Mouse (Mus musculus) retina, adult 2 months (tissue): ENCODE data around the gene Utf1.

Source experiments
- DNase-seq: peaks from one replicate; pipeline ENCODE4 v3.0.0-alpha.2; 2012; ENCODE audit warnings: low read depth, low spot score

Gene Utf1

GRCm38 (mm10) chr7:139971436-139971835 is 27.8 kb downstream of the Utf1 start:
- DNase-seq, result no peak

GRCm38 (mm10) chr7:139972923-139973331 is 29.3 kb downstream of the Utf1 start:
- no peak for DNase-seq

- no peak for DNase-seq
Measured at GRCm38 (mm10) chr7:139974307-139974706, 30.7 kb downstream of the Utf1 start.

- DNase-seq, result no peak
Measured at GRCm38 (mm10) chr7:139975471-139975870, 31.9 kb downstream of the Utf1 start.

- DNase-seq, result peak; percentile 60
Measured at GRCm38 (mm10) chr7:139978278-139978892, 34.8 kb downstream of the Utf1 start, which contains the start of gene 6430531B16Rik. TSS of gene 6430531B16Rik (minus strand) at chr7:139978755.

GRCm38 (mm10) chr7:139979011-139979719 is 35.6 kb downstream of the Utf1 start:
- DNase-seq, result no peak

GRCm38 (mm10) chr7:139980778-139981177 is 37.2 kb downstream of the Utf1 start:
- DNase-seq, result no peak

GRCm38 (mm10) chr7:139982058-139982457 is 38.5 kb downstream of the Utf1 start:
- no peak for DNase-seq

- DNase-seq, result no peak
Measured at GRCm38 (mm10) chr7:139984505-139984904, 40.9 kb downstream of the Utf1 start.

- DNase-seq, result no peak
Measured at GRCm38 (mm10) chr7:139988272-139988671, 44.7 kb downstream of the Utf1 start.

GRCm38 (mm10) chr7:139990864-139991394 is 47.3 kb downstream of the Utf1 start:
- no peak for DNase-seq

- DNase-seq, result no peak
Measured at GRCm38 (mm10) chr7:139992406-139992805, 48.8 kb downstream of the Utf1 start, which contains the start of gene Adam8. TSS of gene Adam8 (minus strand) at chr7:139992562.

- DNase-seq, result no peak
Measured at GRCm38 (mm10) chr7:139993532-139993931, 49.9 kb downstream of the Utf1 start.

- DNase-seq, result no peak
Measured at GRCm38 (mm10) chr7:139994202-139994601, 50.6 kb downstream of the Utf1 start.

GRCm38 (mm10) chr7:139994676-139995075 is 51.1 kb downstream of the Utf1 start:
- DNase-seq, result peak; percentile 47
